Mouse (Mus musculus) fat pad, adult 2 months (tissue): ENCODE data around the gene Gm20388.

Experiments
- DNase-seq: peaks from one replicate; pipeline ENCODE4 v3.0.0-alpha.2; 2011; ENCODE audit warnings: low read depth, low spot score; ENCODE audit errors: extremely low read depth

The Gm20388 gene

DNA sequence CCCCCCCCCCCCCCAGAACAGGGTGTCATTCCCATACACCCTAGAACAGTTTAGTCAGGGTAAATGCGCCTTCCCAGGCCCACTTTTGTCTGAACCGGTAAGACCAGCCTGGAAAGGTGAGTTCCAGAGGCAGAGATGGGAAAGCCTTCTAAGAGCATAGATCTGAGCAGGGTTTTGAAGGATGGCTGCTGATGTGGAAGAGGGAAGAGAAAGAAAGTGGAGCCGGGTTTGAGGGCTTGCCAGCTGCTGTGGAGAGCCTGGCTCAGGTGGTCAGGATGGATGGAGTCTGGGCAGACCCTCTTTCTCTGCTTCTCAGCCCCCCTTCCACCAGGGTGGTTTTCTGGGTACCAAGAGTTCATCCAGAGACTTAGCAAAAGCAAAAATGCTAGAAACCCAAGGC is 622.7 kb downstream of the Gm20388 start:
- no peak for DNase-seq

DNA sequence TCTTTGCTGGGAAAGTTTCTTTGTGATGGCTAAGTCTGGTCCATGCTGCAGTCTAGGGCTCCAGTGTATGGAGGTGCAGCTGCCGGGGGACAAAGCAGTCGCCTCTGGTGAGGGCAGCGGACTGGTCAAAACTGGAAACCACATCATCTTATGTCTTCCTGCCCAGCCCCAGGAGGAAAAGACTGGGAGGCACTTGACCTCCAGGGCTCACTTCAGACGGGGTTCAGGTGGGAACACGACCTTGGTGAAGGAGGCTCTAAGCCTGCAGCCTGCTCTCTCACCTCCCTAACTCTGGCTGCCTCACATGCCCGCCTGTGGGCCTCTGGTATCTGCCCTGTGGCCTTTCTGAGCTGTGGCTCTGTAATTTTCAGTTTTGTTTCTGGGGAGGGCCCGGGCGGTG is 623.4 kb downstream of the Gm20388 start:
- no peak for DNase-seq

DNA sequence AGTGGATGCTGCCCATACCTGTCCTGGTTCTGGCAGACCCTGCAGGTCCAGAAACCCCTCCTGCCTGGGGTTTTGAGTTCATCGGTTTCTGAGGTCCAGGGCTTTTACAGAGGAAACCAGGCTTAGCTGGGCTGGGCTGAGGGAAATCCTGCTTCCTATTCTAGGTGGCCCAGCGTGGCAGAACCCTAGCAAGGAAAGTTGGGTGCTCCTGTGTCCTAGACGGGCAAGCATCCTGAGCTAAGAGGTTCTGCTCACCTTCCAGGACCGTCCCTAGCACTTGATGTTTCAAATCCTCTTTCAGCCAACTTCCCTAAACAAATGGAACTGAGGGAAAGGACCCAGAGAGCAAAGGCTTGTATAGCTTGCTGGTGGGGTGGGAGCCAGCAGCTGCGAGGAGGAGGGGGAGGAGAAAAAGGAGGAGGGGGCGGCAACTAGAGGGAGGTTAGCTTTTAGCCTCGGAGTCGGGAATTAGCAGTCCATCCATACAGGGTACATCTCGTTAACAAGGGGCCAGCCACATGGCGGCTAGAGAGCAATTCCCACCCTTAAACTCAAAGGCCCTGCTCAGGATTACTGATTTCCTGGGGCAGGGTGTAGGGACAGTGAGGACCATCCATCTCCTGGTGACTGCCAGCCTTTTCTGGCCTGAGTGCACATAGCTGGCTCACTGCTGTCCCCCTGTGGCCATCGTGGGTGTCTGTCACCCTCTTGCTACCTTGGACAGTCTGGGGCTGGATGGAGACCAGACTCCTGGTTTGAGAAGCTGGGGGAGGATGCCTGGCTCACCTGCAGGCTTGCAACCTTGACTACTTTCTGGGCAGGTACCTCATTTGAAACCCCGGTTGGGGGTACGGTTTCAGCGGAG is 624.1 kb downstream of the Gm20388 start:
- no peak for DNase-seq

DNA sequence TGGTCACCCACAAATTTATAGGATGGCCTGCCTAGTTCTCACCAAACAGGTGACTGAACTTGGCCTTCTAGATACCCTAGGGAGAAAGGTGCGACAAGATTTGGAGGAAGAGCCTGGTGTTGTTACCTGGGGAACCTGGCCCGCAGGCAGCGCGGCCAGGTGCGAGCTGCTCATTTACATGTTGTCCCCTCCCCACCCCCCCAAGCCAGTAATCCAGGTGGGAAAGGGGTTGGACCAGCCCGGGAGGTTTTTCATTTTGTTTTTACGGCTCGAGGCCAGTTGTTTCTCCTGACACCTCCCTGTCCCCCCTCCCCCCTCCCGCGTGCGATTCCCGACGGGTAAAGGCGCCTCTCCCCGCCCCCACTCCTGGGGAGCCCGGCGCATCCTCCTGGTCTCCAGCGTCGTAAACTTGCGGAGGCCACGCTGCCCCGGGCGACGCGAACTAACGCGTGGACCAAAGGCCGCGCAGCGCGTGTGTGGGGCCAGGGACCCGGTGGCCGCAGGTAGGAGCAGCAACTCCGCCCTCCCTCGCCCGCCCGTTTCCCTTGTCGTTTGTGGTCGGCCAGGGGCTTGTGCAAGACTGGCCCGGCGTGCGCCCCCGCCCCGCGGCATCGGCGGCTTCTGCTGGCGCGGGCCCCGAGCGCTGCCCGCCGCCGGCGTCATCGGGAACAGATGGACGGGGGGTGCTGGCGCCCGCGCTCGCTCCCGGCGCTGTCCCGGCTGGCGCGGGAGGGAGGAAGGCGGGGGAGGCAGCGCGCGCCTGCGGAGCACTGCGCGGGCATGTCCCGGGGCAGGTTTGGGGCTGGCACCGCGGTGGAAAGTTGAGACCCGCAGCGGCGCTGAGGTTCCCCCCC is 625.0 kb downstream of the Gm20388 start:
- DNase-seq: no peak

DNA sequence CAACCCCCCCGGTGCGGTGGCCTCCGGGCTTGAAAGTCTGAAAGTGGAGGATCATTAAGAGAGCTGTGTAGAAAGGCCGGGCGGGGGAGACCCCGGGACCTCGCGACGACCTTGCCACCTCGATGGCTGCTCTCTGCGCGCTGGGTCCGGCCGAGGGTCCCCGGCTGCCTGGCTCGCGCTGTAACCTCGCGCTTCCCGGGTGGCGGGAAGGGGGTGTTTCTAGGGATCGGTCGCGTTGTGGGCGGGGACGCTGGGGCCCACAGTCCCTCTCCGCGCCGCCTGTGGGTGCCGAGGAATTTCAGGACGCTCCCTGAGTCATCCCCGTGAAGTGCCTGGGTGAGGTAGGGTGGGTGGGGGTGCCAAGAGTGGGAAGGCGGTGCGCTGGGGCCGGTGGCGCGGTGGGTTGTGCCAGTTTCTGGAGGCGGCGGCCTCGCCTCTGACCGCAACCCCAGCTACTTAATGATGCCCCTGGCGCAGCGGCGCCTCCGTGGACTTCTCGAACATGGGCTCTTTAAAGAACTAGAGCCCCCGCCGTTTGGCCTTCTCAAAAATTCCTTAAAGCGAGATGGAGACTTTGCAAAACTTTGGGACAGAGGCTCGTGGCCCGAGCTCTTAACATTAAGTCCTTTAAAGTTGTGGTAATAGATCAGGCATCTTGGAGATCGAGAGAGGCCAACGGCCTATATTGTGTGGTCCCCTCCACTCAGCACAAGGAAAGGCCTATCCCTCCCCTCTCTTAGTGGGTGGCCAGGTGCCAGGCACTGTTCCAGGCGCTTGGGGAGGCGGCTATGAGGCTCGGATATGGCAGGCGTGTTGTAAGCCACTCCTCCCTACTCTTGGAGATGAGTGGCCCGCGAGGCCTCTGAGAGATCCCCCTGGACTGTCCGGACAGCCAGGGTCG is 625.9 kb downstream of the Gm20388 start:
- DNase-seq: no peak

DNA sequence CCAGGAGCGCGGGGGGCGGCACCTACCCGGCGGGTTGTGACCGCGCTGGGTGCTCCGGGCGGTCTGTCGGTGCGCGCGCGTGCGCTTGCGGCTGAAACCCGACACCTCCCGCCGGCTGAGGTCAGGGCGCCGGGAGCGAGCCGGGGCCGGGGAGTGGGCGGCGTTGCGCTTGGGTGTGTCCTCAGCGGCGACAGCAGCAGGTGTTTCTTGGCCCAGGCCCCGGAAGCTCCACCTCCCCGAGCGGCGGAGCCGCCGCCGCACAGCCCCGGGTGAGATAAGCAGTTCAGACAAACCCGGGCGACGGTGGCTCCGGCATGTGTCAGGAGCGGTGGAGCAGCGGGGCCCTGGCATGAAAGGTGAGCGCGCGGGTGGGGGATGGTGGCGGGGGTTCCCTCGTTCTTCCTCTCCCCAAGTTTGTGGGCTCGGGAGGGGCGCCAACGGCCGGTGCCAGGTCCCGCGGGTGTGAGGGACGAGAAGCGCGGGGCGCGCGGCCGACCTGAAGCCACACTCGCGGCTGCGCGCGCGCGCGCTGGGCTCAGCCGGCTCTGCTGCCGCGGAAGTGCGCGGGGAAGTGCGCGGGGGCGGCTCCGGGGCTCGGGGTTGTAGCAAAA is 626.7 kb downstream of the Gm20388 start:
- DNase-seq: no peak

DNA sequence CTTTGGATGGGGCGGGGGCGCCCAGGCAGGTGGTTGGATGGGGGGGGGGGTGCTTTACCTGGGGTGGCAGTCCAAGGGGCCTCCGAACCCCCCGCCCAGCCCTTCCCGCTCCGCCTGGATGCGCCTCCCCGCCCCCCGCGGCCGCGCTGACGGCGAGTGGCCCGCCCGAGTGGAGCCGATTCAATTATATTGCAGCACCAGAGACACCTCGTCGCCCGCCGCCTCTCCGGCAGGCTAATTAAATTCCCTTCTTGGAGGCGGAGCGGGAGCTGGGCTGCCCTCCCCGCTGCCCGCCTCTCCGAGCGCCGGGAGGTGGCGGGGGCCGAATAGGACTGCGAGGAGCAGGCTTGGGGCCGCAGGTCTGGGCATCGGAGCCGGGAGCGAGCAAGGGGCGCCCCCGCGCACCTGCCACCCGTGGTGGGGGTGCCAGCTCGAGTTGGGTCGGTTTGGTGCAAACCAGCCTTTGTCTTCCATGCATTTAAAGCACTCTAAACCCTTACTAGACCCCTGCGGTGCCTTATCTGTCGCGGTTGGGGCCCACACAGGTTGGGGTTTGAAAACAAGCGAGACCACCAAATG is 627.3 kb downstream of the Gm20388 start:
- no peak for DNase-seq

DNA sequence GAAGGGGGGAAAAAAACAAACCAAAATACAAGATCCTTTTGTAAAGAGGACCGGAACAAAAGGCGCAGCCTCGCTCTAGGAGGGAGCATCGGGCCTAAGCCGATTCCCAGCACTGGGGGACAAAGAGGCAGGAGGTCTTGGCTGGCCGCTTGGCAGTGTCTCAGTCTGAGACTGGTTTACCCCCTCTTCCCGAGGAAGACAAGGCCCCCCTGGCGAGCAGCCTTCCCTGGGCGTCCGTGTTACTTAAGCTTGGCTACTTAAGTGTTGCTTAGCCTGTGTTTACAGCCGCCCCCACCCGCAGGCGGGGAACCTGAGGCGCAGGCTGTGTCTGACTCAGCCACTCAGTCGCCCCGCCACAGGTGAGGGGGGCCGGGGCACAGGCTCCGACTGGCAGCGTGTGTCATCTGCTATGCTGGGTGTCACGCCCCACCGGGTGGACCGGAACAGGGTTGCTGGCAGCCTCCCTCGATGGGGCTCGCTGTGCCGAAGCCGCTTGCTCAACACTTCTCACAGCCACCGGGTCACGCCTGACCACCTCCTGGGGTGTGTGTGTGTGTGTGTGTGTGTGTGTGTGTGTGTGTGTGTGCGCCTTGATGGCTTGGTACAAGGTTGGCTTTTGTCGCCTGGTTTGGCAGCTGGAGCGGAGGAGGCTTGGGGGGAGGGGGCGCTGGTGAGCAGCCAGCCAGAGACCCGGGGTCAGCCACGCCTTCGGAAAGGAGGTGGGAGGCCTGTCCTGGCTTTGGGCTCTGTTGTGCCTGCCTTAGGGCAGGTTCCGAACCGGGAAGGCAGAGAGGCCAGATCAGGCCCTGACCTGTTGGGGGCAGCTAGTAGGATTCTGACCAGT is 628.0 kb downstream of the Gm20388 start:
- no peak for DNase-seq

DNA sequence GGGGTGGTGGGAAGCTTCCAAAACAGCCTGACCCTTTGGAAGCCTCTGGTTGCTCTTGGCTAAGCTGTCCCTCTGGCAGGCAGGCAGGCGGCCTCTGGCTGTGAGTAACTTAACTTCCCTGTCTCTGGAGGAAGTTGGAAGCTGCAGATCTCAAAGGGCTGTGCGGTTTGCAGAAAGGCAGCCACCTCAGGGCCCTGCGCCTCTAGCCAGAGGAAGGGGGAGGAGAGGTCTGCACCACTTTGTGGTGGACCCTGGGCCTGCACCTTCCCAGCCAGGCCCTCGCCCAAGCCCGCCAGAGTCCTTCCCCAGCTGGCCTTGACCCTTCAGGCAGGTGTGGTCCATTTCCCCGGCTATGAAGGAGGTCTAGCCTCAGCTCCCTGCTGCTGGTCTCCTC is 628.7 kb downstream of the Gm20388 start:
- DNase-seq: no peak

DNA sequence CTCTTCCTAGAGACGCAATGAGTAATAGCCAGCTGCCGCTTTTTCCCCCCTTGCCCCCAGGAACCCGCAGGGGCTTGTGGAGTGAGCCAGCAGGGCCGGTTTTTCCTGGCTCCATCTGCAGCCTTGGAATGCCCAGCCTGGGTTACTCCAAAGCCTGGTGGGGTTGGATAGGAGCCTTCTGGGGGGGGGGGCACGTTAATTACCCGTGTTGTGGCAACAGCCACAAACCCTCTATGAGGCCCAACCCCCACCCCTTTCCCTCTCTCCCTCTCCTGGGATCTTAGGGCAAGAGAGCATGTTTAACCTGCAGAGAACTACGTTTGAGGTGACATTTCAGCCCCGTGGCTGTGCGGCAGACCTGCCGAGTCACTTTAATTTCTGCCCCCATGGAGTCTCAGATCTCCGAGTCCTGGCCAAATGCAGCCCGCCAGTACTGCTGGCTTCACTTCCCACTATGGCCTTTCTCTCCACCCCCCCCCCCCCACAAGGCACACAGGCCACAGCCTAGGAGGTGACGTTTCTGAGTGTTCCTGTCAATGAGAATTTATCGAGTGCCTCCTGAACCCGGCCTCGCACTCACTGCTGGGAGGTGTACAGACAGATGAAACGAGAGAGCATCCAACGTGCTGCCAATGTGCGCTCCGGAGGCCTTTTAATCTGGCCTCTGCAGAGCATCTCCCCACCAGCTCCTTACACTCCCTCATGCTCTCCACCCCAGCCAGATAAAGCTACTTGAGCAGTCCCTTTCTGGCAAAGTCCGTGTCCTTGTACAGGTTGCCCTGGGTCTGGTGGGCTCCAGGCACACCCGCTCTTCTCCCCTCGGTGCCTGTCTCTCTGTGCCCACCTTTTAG is 629.4 kb downstream of the Gm20388 start:
- no peak for DNase-seq

DNA sequence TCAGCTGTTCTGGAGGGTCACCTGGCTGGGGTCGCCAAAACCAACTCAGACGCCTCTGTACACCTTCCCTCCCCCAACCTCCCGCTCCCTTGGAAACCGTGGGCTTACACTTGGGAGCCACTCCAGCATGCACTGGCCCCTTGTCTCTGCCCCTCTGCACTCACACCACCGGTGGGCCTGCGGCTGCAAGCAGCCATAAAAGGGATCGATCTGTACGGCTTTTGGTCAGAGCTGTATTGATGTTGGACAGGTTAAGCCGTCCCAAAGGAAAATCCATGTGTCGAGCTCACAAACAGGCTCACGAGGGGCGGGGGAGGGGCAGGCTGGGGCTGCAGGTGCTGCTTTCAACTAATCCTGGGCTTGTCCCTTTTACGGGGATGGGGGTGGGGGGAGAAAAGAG is 632.4 kb downstream of the Gm20388 start:
- DNase-seq: no peak

DNA sequence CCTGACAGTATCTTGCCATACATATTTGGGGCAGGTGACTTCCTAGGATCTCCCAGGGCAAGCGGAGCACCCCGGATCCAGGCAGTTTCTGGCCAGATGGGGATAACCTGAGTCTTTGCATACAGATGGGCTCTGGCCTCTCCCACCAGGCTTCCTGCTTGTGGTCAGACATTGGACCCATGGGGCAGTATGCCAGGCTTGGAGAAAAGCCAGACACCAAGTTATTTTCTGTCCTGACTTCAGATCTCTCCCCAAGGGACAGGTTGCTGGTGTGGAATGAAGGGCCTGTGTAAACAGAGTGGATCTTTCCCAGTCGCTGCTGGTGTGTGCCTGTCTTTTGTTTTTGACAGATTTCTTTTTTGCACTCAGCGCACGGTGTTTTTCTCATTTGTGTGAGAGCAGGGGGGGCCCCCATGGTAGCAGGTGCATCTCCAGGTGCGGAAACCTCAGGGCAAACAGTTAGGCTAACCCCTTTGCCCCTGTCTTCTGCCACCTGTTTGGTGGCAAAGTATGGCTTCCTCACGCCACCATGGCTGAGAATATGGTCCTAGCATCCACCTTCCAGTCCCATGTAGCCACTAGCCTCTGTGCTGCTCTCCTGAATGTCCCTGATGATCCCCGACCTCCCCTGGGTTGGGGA is 632.9 kb downstream of the Gm20388 start:
- DNase-seq: no peak

DNA sequence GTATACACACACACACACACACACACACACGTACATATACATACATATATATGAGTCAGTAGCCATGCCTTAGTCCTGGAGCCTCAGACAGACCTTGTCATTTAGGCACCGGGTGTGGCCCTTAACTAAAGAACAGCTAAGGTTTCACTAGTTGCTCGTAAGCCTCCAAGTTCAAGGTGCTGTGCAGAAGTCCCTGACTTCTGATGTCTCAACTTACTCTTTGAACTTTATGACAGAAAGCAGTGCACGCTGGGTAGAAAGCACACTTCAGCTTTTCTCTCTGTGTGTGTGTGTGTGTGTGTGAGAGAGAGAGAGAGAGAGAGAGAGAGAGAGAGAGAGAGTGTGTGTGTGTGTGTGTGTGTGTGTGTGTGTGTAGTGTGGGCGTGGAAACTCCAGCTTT is 633.5 kb downstream of the Gm20388 start:
- DNase-seq: no peak

DNA sequence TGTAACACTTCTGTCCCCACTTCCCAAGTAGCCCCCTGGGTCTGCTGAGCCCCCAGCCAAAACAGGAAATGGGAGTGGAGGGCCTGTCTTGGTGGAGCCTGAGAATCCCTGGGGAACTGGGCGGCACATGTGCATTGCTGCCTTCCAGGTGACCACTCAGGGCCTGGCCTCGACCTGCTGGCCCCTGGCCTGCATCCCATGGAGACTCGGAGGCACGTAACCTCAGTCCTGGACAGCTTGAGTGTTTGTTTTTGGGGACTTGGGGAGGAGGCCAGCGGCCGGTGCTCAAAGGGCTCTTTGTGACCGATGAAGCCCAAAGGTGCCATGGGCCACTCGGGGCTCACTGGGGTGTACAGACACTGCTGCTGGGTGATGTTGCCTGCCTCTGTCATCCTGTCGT is 636.9 kb downstream of the Gm20388 start:
- DNase-seq: no peak

DNA sequence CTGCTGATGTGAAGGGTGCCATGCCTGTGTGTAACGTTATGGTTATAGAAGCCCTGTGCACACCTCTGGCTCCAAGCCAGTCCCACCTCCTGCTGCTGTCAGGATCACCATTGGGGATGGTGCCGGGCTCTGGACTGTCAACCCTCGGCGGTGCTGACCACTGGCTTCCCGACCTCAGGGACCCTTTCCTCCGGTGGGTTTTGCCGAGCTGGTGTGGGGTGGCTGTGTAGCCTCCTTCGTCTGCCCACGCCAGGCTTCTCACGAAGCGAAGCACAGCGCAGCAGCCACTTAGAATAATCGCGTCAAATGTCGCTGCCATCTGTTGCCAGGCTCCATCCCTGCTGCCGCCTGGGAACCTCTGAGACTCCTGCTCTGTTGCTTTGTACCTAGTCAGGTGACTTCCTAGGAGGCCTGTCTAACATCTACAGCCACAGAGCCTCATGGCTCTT is 637.7 kb downstream of the Gm20388 start:
- DNase-seq: no peak

DNA sequence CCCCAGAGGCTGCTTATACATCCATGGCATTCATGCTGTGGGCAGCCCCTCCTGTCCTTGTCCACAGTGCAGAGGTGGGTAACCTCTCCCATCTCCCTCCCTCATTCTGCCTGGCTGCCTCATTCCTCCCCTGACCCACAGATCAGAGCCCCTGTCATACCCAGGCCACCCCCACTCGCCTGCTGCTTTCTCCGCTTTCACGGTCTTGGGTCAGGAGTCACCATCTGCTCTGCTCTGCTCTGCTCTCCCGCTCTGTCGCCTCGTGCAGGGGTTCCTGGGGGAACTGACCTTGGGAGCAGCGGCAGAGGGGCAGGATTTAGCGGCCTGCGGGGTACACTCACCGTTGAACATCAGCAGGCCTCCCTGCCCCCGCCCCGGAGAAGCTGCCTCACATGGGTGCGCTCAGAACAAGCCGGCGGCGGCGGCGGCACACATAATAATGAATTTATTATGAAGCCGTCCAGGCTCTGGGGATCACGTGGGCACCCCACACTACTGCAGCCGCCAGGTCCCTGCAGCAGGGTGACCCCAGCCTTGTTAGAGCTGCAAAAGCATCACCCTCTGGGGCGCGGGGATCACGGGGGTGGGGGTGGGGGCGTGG is 638.8 kb downstream of the Gm20388 start:
- no peak for DNase-seq

DNA sequence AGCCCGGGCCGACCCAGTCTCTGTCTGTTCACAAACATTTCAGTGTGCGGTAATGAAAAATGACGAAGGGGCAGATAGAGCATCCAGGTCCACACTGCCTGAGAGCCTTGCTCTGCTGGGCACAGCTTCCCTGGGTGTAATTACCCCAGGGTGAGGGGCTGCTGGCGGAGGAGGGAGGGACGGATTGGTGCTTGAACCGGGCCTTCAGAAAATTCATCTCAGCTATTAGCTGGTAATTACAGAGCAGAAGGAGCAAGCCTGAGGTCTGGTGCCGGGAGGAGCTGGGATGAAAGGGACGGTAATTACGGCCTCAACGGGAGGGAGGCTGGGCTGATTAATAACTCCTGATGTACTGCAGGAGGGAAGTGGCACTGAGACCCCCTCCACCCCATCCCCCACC is 639.3 kb downstream of the Gm20388 start:
- DNase-seq: no peak

DNA sequence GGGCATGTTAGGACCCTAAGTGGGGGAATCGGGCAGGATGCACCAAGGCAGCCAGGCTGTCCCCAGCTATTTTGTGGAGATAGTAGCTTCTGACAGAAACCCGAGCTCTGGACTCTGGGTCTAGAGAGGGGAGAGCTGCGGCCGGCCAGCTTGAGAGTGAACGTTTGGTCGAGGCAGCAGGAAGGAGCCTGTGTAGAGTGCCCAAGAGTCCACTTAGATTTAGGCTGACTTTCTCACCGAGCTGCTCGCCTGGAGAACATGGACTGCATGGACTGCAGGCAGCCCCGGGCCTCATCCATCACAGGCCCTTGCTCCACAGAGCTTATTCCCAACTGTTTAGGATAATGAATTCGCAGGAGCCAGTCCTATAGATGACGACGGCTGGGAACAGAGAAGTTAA is 639.8 kb downstream of the Gm20388 start:
- no peak for DNase-seq
